Mouse (Mus musculus) gastrocnemius, postnatal 14 days (tissue): ENCODE data around the gene Insm2. TPM values are rescaled to one million over a fixed set of nuclear protein-coding genes. Genes with fewer than 3 reads are reported as not detected.
"Not testable (repeated sequence)": the region's sequence is repeated elsewhere in the genome, so short reads cannot be mapped to it uniquely, and the experiment has no call there.

Experiments used
- DNase-seq: peaks from one replicate; pipeline ENCODE4 v3.0.0; 2021; ENCODE audit warnings: mixed read lengths
- intact Hi-C: fragments of 180-260 bp; cut with DNase I; formaldehyde crosslinking; loops from one replicate; pipeline ENCODE4 v1.15.1; 2025; ENCODE audit warnings: low total_unique reads
- long read RNA-seq, 2 experiments: library from polyadenylated mRNA; stranded (forward); transcript quantifications; one replicate each; pipeline ENCODE4 v2.0.0; 2021
- total RNA-seq, 2 experiments: library from RNA; stranded (reverse); gene quantifications; 2 replicates each; pipeline ENCODE4 v1.2.3; 2021

The Insm2 gene
- total RNA-seq: not detected
- long read RNA-seq, experiment 1: 0 reads
- long read RNA-seq, experiment 2: 0 reads

DNA sequence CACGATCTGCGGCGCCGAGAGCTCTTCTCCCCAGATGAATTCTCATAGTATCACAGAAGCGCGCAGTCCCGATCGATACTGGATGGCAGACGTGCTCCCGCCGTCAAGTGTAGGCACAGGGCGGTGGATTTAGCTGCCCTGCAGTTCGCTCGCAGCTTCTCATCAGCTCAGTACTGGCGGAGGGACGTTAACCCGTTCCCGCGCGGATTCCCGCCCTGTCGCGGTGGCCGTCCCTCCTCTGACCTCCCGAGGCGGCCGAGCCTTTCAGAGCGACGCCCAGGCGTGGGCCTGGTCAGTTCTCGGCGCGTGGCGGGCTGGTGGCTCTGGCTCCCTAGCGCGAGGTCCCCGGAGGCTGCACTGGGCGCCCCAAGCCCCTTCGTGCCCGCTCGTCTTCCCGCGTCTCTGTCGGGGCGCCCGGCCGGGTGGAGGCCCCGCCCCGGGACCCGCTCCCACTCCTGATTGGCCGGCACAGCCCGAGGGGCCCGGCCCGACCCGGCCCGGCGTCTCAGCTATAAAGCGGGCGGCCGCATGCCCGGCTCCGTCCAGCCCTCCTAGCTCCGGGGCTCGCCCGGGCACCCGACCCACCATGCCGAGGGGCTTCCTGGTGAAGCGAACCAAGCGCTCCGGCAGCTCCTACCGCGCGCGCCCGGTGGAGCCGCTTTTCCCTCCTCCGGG lies at the start of gene Insm2:
TSS of gene Insm2 (plus strand) at position 541 of the 675 bp plus-strand sequence.
- DNase-seq: no peak
- intact Hi-C loops: no loop called here

DNA sequence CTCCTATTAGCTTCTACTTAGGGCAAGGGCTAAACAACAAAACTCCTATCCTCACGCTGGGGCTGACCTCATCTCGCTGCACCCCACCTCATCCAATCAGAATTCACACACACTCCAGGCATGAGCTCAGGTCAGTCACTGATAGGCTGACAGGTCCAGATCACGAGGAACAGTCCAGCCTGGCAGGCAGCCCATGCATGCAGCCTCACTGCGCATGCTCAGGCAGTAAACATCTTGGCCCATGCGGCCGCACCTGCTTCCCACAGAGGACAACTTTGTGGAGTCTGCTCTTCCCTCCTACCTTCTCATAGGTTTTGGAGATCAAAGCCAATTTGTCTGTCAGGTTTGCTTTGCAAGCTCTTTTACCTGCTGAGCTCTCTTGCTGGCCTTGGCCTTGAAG lies 44.3 kb upstream of the Insm2 start:
- DNase-seq, intact Hi-C loops: not testable (repeated sequence)

DNA sequence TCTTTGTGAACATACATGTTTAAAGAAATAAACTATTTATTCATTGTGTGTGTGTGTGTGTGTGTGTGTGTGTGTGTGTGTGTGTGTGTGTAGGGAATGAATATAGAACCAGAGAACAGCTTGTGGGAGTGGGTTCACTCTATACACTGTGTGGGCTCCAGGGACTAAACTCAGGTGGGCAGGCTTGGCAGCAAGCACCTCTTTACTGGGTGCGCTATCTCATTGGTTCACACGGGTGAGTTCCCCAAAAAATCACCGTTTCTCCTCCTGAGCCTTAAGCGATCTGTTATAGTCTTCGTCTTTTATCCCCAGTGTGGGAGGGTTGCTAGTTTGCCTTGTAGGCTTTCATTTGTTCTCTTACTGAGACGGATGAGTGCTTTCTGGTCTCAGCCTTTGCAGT lies 41.4 kb upstream of the Insm2 start:
- intact Hi-C loops: no loop called here
- no peak for DNase-seq

DNA sequence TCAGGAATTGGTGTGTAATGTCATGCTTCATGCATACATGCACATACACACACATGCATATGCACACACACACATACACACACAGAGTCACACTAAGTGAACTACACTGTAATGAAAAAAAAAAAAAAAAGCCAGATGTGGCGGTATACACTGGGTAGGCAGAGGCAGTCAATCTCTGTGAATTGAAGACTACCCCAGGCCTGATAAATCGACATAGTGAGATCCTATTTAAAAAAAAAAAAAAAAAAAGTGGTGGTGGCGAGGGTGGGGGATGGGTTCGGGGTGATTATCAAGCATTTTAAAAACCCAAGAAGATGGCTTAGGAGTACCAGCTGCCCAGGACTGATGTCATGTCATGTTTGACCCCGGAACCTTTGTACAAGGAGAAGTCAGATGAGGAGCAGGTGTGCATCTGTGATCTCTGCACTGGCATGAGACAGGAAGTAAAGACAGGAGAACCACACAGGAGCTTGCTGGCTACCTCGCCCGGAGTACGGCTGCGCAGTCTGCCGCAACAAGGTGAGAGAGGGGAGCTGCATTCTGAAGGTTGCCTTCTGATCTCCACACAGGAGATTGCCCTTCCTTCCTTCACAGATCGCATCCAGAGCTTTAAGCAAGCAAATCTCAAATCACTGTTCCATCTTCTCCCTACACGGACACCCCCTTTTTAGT lies 39.9 kb upstream of the Insm2 start:
- intact Hi-C loops: no loop called here
- no peak for DNase-seq

DNA sequence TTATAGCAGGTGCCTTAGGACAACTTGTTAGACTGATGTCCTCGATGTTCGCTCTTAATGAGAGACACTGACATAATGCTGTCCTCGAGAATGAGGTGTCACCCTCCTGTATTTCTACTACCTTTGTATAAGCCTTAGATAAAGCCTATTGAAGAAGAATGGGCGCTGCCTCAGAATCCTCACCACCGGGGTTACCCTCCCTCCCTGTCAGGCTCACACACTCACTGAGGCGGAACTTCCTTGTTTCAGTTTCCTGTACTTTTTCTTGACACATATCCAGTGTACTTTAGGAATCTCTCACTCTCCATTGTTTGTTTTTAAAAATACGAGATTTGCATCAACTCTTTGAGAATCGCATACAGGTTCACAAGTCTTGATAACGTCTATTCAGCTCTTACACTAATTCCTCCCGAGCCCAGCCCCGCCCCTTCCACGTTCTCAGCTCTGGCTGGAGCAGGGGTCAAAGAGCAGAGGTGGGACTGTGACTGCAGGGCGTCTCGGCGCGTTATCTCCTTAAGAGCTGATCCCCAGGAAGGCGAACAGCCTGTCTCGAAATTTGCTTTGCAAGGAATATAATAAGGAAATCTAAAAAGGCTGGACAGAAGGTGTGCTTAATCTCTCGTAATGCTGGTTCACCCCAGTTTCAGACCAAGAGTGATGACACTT lies 39.1 kb upstream of the Insm2 start:
- intact Hi-C loops: no loop called here
- DNase-seq: no peak

DNA sequence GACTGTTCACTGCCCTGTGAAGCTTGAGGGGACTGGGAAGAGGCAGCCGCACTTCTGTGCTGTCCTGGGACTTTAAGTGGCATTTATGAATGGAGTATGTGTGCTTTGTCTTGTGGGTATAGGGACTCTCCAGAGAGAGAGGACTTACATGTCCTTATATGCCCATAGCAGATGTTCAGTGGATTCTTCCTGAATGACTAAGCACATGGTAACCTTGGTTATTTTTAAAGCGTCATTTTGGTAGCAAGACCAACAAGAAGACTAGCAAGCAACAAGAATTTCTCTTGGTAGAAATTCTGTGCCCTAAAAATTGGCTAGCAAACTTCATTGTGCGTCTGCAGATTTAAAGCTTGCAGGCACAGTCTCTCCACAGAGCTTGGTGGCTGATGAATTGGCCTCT lies 35.5 kb upstream of the Insm2 start:
- DNase-seq: no peak
- intact Hi-C loops: no loop called here

DNA sequence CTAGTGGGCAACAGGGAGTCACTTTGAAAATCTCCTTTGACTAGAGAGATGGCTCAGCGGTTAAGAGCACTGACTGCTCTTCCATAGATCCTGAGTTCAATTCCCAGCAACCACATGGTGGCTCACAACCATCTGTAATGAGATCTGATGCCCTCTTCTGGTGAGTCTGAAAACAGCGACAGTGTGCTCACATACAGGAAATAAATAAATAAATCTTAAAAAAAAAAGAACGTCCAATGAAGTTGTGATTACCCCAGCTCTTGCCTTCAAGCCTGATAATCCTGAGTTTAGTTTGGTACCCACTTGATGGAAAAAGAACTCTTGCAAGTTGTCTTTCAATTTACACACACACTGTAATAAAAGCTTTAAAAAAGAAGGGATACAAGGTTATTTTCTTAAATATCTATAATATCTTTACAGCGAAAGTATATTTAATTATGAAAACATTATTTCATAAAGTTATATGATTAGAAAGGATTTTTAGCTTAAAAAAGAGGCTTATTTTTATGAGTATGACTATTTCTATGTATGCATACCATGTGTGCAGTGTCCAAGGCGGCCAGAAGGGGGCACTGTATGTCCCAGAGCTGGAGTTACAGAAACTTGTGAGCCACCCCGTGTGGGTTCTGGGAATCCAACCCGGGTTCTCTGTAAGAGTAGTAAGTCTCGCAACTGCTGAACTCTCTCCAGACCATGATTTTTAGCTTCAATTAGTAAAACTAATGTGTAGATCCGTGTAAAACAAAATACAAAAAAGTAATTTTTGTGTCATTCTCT lies 34.9 kb upstream of the Insm2 start:
- DNase-seq: no peak
- intact Hi-C loops: no loop called here

DNA sequence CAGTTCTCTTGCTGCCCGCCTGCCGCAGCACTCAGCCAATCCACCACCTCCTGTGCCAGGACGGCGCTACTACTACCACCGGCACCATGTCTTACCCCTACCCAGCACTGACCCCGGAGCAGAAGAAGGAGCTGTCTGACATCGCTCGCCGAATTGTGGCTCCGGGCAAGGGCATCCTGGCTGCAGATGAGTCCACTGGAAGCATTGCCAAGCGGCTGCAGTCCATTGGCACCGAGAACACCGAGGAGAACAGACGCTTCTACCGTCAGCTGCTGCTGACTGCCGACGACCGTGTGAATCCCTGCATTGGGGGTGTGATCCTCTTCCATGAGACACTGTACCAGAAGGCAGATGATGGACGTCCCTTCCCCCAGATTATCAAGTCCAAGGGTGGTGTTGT lies 34.0 kb upstream of the Insm2 start, which contains the start of gene Aldoart2:
TSS of gene Aldoart2 (plus strand) at position 34 of the 400 bp plus-strand sequence.
- DNase-seq: no peak
- intact Hi-C loops: no loop called here

DNA sequence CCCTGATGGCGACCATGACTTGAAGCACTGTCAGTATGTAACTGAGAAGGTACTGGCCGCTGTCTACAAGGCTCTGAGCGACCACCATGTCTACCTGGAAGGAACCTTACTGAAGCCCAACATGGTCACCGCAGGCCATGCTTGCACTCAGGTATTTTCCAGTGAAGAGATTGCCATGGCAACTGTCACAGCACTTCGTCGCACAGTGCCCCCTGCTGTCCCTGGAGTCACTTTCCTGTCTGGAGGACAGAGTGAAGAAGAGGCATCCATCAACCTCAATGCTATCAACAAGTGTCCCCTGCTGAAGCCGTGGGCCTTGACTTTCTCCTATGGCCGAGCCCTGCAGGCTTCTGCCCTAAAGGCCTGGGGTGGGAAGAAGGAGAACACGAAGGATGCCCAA lies 33.4 kb upstream of the Insm2 start:
- intact Hi-C loops: no loop called here
- no peak for DNase-seq

DNA sequence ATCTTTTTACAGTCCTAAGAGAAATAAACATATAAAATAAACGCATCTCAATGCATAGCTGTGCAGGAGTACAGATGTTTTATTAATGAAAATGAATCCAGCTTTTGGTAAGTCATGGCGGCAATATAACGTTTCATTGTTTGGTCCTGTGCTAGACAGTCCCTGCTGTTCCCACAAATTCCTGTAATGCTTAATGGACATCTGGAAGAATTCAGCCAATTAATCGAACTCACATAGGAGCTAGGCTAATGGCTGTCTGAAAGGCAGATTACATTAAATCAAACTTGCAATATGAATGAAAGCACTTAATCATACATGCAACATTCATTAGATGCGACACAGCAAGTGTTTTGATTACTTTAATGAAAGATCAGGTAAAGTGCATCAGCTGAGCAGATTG lies 32.4 kb upstream of the Insm2 start:
- intact Hi-C loops: no loop called here
- DNase-seq: no peak

DNA sequence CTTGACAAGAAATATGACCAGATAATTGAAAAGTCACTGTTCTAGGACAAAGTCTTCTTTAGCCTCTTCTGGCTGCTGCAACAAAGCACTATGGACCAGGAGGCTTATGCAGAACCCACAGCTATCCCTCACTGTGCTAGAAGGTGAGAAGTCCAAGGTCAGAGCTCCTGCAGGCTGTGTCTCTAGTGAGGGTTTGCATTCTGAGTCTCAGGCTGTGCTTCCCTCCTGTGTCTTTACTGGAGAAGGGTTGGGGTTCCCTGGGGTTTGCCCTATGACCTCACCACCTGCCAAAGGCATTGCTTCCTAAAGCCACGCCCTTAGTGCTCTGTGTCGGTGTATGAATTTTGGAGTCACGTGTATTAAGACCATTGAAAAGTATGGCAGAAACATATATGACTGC lies 30.8 kb upstream of the Insm2 start:
- intact Hi-C loops: no loop called here

DNA sequence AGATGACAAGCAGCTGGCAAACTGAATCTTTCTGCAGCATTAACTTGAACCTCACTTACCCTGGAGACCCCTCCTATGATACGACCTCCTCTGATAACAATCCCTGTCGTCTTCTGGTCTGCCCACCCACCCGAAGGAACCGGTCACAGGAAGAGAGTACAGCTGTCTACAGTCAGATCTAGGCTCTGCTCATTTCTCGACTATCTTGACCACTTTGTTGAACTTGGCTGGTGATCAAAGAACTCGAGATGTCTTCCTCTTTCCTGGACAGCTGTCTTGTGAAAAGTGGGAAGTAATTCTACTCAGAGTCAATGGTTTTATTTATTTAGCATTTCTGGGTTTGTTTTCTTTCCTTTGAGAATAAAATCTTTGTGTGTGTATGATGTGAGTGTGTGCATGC lies 29.6 kb upstream of the Insm2 start:
- no peak for DNase-seq
- intact Hi-C loops: no loop called here

More for the DNA sequence above, 30.8 kb upstream of the Insm2 start:
- no peak for DNase-seq

DNA sequence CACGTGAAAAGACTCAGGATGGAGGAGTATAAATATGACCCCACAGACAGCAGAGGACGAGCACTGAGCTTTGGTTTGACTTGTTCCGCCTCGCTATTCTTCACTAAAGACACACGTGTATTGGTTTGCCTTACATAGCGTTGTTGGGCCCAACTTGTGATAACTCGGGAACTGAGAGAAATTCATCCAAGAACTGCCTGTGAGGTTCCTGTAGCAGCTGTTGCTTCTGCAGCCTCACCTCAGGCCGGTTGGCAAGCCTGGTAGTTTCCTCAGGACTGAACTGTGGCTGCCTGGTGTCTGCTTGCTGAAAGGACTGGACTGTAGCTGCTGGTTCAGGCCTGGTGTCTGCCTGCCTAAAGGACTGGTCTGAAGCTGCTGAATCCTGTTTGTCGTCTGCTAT lies 28.6 kb upstream of the Insm2 start:
- no peak for DNase-seq
- intact Hi-C loops: no loop called here

DNA sequence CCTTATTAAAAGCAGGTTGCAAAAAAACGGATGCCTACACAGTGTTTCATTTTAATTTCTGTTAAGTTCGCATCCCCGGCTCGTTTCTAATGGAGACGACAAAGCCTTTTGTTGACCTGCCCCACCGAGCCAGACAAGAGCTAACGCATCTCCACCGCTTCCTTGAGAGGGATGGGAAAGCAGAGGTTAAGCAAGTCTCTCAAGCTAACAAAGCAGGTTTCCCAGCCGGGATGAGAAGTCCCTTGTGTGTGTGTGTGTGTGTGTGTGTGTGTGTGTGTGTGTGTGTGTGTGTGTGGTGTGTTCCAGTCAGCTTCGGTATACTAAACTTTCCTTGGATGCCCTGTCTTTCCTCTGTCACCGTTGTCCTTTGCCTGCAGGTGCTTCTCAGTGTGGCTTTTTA lies 28.0 kb upstream of the Insm2 start:
- intact Hi-C loops: no loop called here

DNA sequence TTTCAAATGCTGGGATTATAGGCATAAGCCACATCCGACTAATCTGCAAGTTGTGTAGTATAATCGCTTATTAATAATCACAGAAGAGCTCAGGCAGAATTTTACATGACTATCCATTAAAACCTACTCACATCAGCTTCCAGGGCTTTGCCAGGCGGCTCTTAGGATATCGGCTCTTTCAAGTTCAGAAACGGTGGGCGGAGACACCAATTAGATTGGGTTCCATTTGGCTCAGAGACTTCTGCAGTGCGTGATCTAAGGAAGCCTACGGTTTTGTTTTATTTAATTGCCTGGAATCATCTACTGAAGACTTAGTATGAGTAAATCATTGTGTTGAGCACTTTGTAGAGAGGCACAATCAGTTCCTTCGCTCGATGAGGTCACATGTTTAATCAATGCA lies 27.6 kb upstream of the Insm2 start:
- DNase-seq: no peak
- intact Hi-C loops: no loop called here

More for the DNA sequence above, 28.0 kb upstream of the Insm2 start:
- no peak for DNase-seq

DNA sequence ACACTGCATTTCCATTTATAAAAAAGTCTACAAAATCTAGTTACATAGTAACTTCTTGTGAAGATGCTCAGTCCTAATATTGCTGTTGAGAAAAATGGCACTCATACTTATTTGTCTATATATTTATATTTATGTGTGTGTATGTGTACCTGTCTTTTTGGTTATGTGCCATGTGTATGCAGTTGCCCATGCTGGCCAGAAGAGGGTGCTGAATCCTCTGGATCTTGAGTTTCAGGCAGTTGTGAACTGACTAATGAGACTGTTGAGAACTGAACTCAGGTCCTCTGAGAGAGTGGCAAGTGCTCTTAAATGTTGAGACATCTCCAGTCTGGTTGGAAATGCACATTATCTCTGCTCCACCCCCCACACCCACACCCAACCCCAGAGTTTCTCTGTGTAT lies 26.1 kb upstream of the Insm2 start:
- intact Hi-C loops: no loop called here
- DNase-seq: no peak

DNA sequence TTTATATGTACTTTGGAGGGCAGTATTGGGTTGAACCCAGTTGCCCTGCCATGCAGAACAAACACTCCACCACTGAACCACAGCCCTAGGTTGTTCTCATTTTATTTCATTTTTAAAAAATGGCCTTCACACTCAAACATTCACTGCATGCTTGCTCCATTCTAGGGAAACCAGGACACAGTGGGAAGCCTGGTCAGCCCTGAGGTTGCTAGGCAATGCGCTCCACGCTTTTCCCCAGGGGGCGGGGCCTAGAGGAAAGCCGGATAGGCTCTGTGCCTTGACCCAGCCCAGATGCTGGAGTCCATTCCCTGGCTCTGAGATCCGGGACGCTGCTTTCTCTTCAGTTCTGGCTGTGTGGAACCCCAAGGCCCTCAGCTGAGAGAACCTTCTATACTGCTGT lies 25.4 kb upstream of the Insm2 start:
- no peak for DNase-seq
- intact Hi-C loops: no loop called here

DNA sequence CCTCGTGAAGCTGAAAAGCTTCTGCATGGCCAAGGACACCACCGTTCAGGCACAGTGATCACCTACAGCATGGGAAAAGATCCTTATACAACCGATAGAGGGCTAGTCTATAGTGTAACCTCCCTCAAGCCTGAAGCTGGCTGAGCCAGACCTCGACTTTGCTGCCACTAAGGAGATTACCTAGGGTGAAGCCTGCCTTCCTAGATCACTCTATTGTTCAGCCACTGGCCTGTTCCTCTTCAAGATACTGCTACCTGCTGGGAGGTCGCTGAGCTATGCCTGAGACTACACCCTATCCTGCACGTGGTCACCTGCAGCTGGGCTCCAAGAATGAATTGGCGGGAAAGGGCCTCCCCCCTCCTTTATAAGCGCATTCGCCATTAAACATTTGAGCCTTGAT lies 12.3 kb upstream of the Insm2 start:
- DNase-seq, intact Hi-C loops: not testable (repeated sequence)

DNA sequence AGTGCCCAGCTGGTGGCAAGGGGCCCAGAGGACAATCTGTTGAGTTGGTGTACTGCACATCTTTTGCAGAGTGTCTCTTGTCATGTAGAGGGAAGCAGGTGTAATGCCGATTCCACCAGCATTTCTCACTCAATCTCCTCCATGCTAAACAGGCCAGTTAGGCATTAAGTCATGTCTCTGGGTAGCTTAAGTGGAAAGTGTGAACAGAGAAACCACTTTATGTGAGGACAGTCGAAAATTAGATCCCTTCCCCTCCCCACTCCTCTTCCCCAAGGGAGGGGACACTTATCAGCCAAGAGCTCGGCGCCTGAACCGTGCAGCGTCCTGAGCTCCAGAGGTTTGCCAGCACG lies 715 bp upstream of the Insm2 start:
- no peak for DNase-seq

More for the DNA sequence above, 715 bp upstream of the Insm2 start:
- intact Hi-C loops: no loop called here
